Mouse (Mus musculus) subcutaneous adipose tissue, adult 2 months (tissue): ENCODE measurements around the gene Tas2r130. TPM values are rescaled to one million over a fixed set of nuclear protein-coding genes. Genes with fewer than 3 reads are reported as not detected.

Experiments
- polyA plus RNA-seq: library from polyadenylated mRNA; depleted of rRNA; stranded (reverse); fragments of >200 nt; gene quantifications from 2 replicates; pipeline ENCODE4 v1.2.3, GENCODE M21; 2012; ENCODE audit warnings: low replicate concordance; rRNA removed

Gene Tas2r130
- polyA plus RNA-seq, result not detected in 2 replicates

GRCm38 (mm10) chr6:131630812-131631211, at the start of gene Tas2r130:
Tas2r130 (minus strand) TSS chr6:131630912.

GRCm38 (mm10) chr6:131678786-131679185, 48.1 kb upstream of the Tas2r130 start, which contains the start of gene Tas2r106:
Tas2r106 (minus strand) TSS chr6:131678886.

GRCm38 (mm10) chr6:131660049-131660448, 29.3 kb upstream of the Tas2r130 start, which contains the start of gene Tas2r107:
Tas2r107 (minus strand) TSS chr6:131660149.

Other genes starting within 250 kb of the Tas2r130 start
- gene Ybx3, start 242.4 kb downstream of the Tas2r130 start, polyA plus RNA-seq, result 79.2 and 91.5 TPM in 2 replicates
- not detected in 2 replicates for gene 5430401F13Rik, start 144.5 kb downstream of the Tas2r130 start, polyA plus RNA-seq
- not detected in 2 replicates for gene Gm6619, start 144.5 kb downstream of the Tas2r130 start, polyA plus RNA-seq
- gene Tas2r107, start 29.2 kb upstream of the Tas2r130 start, polyA plus RNA-seq, result not detected in 2 replicates
- gene Tas2r106, start 48.0 kb upstream of the Tas2r130 start, polyA plus RNA-seq, result not detected in 2 replicates
- gene Tas2r104, start 54.8 kb upstream of the Tas2r130 start, polyA plus RNA-seq, result not detected in 2 replicates
- gene Tas2r105, start 56.6 kb upstream of the Tas2r130 start, polyA plus RNA-seq, result not detected in 2 replicates
- gene Tas2r114, start 59.2 kb upstream of the Tas2r130 start, polyA plus RNA-seq, result not detected in 2 replicates